Mouse (Mus musculus): Measurements from ENCODE around the gene Mtmr4.

Gene Mtmr4

GRCm38 (mm10) chr11:87615551-87615950 lies 23.6 kb downstream of the Mtmr4 start:
- no peak for DNase-seq (ENCODE audit: low read depth, low spot score)

GRCm38 (mm10) chr11:87615952-87616351 lies 24.0 kb downstream of the Mtmr4 start:
- DNase-seq (ENCODE audit: low read depth, low spot score), result no peak

GRCm38 (mm10) chr11:87616790-87617474 lies 25.0 kb downstream of the Mtmr4 start, which contains the start of gene Hsf5:
Gene Hsf5, plus strand, starts transcription at chr11:87617164.
- DNase-seq (ENCODE audit: low read depth, low spot score), result no peak

GRCm38 (mm10) chr11:87617606-87618005 lies 25.6 kb downstream of the Mtmr4 start:
- DNase-seq (ENCODE audit: low read depth, low spot score), result no peak

- DNase-seq (ENCODE audit: low read depth, low spot score), result peak; percentile 82
Measured at GRCm38 (mm10) chr11:87623160-87623559, 31.2 kb downstream of the Mtmr4 start.

- DNase-seq (ENCODE audit: low read depth, low spot score), result peak; percentile 28
Measured at GRCm38 (mm10) chr11:87629859-87630258, 37.9 kb downstream of the Mtmr4 start.

GRCm38 (mm10) chr11:87638793-87639192 lies 46.8 kb downstream of the Mtmr4 start:
- DNase-seq (ENCODE audit: low read depth, low spot score), result no peak

GRCm38 (mm10) chr11:87639206-87639605 lies 47.2 kb downstream of the Mtmr4 start:
- no peak for DNase-seq (ENCODE audit: low read depth, low spot score)

GRCm38 (mm10) chr11:87642865-87643264 lies 50.9 kb downstream of the Mtmr4 start:
- DNase-seq (ENCODE audit: low read depth, low spot score), result no peak

GRCm38 (mm10) chr11:87654693-87655092 lies 62.7 kb downstream of the Mtmr4 start:
- no peak for DNase-seq (ENCODE audit: low read depth, low spot score)

GRCm38 (mm10) chr11:87659216-87659615 lies 67.3 kb downstream of the Mtmr4 start:
- DNase-seq (ENCODE audit: low read depth, low spot score), result no peak

GRCm38 (mm10) chr11:87662407-87662806 lies 70.4 kb downstream of the Mtmr4 start, which contains the start of gene Rnf43:
Gene Rnf43, plus strand, starts transcription at chr11:87662722.
- DNase-seq (ENCODE audit: low read depth, low spot score), result peak; percentile 86

GRCm38 (mm10) chr11:87662822-87663221 lies 70.9 kb downstream of the Mtmr4 start:
- DNase-seq (ENCODE audit: low read depth, low spot score), result no peak

- DNase-seq (ENCODE audit: low read depth, low spot score), result no peak
Measured at GRCm38 (mm10) chr11:87663948-87664347, 72.0 kb downstream of the Mtmr4 start.

GRCm38 (mm10) chr11:87664521-87664920 lies 72.6 kb downstream of the Mtmr4 start:
- no peak for DNase-seq (ENCODE audit: low read depth, low spot score)

GRCm38 (mm10) chr11:87665224-87665623 lies 73.3 kb downstream of the Mtmr4 start:
- DNase-seq (ENCODE audit: low read depth, low spot score), result no peak

GRCm38 (mm10) chr11:87665658-87666057 lies 73.7 kb downstream of the Mtmr4 start:
- DNase-seq (ENCODE audit: low read depth, low spot score), result no peak
